Mouse (Mus musculus): ENCODE measurements around the gene Scap. TPM values are rescaled to one million over a fixed set of nuclear protein-coding genes. Genes with fewer than 3 reads are reported as not detected.
"Not testable (repeated sequence)": the region's sequence is repeated elsewhere in the genome, so short reads cannot be mapped to it uniquely, and the experiment has no call there.

Gene Scap
- polyA plus RNA-seq, 1 experiment = 23.6 TPM

GRCm38 (mm10) chr9:110373871-110374270 is 40.8 kb downstream of the Scap start:
- no peak for DNase-seq (ENCODE audit: low read depth, low spot score)
- 96% methylated on average over 13 of the region's 13 CpGs for WGBS

- 89% methylated on average over 3 of the region's 3 CpGs for WGBS
These were observed 42.6 kb downstream of the Scap start for GRCm38 (mm10) chr9:110375668-110376067.

GRCm38 (mm10) chr9:110377655-110378054 is 44.6 kb downstream of the Scap start:
- WGBS = 87% methylated on average over 15 of the region's 15 CpGs
- DNase-seq (ENCODE audit: low read depth, low spot score) = not testable (repeated sequence)

More at GRCm38 (mm10) chr9:110375668-110376067, 42.6 kb downstream of the Scap start:
- DNase-seq (ENCODE audit: low read depth, low spot score) = no peak

GRCm38 (mm10) chr9:110379361-110379760 is 46.3 kb downstream of the Scap start:
- 96% methylated on average over 8 of the region's 8 CpGs for WGBS

DNA sequence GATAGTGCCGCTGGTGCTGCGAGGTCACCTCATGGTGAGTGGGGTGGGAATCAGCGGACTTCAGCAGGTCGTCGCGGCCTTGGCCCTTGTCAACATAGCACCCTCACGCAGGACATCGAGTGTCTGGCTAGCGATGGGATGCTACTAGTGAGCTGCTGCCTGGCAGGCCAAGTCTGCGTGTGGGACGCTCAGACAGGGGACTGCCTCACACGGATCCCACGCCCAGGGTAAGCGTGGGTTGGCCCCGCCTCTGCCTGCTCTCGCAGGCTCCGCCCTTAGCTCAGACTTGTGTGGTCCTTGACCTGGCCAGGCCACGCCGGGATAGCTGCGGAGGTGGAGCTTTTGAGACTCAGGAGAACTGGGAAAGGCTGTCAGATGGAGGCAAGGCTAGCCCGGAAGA is 47.6 kb downstream of the Scap start:
- WGBS = 59% methylated on average over 21 of the region's 21 CpGs
- DNase-seq (ENCODE audit: low read depth, low spot score) = no peak

More at GRCm38 (mm10) chr9:110379361-110379760, 46.3 kb downstream of the Scap start:
- DNase-seq (ENCODE audit: low read depth, low spot score) = no peak

DNA sequence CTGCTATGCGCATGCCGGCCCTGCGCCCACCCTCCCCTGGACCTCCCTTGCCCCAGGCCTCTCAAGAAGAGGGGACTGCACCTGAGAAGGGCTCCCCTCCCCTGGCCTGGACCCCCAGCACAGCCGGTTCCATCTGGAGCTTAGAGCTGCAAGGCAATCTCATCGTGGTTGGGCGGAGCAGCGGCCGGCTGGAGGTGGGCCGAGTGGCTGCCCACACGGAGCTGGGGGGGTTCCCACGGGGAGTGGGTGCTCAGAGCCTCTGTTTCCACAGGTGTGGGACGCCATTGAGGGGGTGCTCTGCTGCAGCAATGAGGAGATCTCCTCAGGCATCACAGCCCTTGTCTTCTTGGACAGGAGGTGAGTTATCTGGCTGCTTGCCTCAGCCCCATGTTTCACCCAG is 48.2 kb downstream of the Scap start:
- no peak for DNase-seq (ENCODE audit: low read depth, low spot score)
- WGBS = 74% methylated on average over 12 of the region's 12 CpGs

GRCm38 (mm10) chr9:110384369-110384929 is 51.4 kb downstream of the Scap start:
- WGBS = 87% methylated on average over 7 of the region's 7 CpGs

DNA sequence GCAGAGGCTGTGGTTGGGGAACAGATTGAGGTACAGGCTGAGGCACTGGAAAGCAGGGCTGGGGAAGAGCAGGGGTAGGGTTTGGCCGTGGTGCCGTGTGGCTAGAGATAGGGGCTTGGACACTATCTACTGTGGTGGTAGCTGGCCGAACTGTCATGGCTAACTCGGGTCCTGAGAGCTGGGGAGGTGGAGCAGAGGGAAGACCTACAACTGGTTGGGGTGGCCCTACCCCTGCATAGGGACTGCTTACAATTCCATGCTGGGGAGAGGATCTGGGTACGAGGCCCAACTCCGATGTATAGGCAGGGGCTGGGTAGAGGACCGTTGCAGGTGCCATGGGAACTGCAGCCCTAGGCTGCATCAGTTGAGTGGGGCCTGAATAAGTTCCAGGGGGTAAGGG is 54.9 kb downstream of the Scap start:
- 95% methylated on average over 7 of the region's 7 CpGs for WGBS

More at GRCm38 (mm10) chr9:110384369-110384929, 51.4 kb downstream of the Scap start:
- DNase-seq (ENCODE audit: low read depth, low spot score) = no peak

GRCm38 (mm10) chr9:110390843-110391242 is 57.8 kb downstream of the Scap start:
- 96% methylated on average over 3 of the region's 3 CpGs for WGBS
- DNase-seq (ENCODE audit: low read depth, low spot score) = no peak

More for the DNA sequence above, 54.9 kb downstream of the Scap start:
- DNase-seq (ENCODE audit: low read depth, low spot score) = no peak

DNA sequence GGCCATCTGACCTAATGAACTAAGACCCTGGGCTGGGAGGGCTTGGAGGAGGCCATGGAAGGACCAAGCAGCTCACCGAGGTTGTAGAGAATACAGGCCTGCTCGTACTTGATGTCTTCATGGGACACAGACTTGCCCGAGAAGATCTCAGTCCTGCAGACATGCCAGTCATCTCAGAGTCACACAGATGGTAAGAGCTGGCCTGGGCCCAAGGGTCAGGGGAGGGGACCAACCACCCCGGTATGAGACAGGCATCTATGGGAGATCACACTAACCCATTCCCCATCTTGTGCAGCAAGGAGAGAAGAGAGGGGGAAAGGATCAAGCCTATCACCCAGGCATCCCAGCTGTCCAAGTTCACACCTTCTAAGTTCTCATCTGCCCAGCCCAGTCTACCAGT is 60.2 kb downstream of the Scap start:
- 83% methylated on average over 4 of the region's 4 CpGs for WGBS
- no peak for DNase-seq (ENCODE audit: low read depth, low spot score)

DNA sequence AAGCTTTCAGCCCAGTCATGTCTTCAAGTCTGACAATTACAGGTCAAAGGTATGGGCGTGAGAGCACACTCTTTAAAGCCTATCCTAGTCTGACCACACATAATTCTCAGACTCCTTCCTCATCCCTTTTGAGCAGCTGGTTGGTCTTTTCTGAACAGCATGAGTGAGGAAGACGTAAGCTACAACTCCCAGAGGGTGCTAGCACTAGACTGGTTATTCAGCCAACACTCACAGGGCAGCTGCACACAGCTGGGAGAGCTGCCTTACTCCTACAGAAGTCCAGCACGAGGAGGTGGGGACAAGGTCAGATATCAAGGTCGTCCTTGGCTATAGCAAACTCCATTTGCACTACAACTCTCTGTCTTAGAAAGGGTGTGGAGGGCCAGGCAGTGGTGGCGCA is 67.6 kb downstream of the Scap start:
- DNase-seq (ENCODE audit: low read depth, low spot score) = peak; percentile 56
- WGBS = 33% methylated on average over 5 of the region's 5 CpGs

- DNase-seq (ENCODE audit: low read depth, low spot score) = no peak
- 75% methylated on average over 2 of the region's 2 CpGs for WGBS
These were observed 69.6 kb downstream of the Scap start for GRCm38 (mm10) chr9:110402731-110403130.

DNA sequence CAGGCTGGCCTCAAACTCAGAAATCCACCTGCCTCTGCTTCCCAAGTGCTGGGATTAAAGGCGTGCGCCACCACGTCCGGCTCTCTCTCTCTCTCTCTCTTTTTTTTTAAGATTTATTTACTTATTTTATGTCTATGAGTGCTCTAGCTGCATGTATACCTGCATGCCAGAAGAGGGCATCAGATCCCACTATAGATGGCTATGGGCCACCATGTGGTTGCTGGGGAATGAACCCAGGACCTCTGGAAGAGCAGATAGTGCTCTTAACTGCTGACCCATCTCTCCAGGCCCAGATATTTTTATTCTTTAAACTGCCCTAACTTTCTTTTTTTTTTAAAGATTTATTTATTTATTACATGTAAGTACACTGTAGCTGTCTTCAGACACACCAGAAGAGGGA is 70.2 kb downstream of the Scap start:
- not testable (repeated sequence) for DNase-seq (ENCODE audit: low read depth, low spot score)
- 55% methylated on average over 4 of the region's 4 CpGs for WGBS

DNA sequence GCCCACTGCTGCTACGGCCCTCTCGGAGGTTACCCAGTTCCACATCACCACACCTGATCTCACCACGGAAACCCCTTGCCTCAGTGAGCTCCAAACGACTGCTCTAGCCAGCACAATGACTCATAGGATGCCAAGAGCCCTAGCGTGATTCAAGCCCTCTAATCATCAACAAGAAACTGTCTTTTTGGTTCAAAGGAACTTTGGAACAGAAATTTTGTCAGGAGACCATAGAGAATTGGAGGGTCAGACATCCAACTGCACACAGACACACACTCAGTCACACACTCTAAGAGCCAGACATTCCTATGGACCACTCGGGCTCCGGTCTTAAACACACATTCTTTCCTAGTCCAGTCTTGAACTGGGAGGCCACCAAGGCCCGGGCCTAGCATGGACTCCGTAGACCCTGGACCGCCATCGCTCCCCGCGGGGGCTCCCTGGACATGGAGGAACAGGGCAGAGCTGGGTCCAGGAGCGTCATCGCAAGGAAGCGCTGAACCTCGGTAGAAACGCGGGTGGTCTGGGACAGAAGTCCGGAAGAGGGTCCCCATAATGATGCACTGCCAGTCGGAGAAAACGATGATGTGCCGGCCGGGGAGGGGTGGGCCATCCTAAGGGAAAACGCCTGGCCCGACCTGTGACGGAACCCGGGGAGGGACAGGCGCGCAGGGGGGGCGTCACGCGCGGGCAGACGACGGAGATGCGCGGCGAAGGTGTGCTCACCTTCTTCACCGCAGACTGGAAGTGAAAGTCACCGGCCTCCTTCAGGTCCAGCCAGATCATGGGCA is 74.4 kb downstream of the Scap start:
- WGBS = 1% methylated on average over 41 of the region's 41 CpGs
- no peak for DNase-seq (ENCODE audit: low read depth, low spot score)

- WGBS = under 1% methylated on average over 38 of the region's 39 CpGs
- peak; percentile 81 for DNase-seq (ENCODE audit: low read depth, low spot score)
These were observed 75.1 kb downstream of the Scap start, which contains the start of gene Ptpn23 for GRCm38 (mm10) chr9:110408099-110408773. Ptpn23 (minus strand) TSS chr9:110408213.

- DNase-seq (ENCODE audit: low read depth, low spot score) = peak; percentile 66
- 22% methylated on average over 6 of the region's 6 CpGs for WGBS
These were observed 78.1 kb downstream of the Scap start for GRCm38 (mm10) chr9:110410908-110411887.

GRCm38 (mm10) chr9:110412926-110413325 is 79.8 kb downstream of the Scap start:
- DNase-seq (ENCODE audit: low read depth, low spot score) = no peak
- 59% methylated on average over 7 of the region's 7 CpGs for WGBS

DNA sequence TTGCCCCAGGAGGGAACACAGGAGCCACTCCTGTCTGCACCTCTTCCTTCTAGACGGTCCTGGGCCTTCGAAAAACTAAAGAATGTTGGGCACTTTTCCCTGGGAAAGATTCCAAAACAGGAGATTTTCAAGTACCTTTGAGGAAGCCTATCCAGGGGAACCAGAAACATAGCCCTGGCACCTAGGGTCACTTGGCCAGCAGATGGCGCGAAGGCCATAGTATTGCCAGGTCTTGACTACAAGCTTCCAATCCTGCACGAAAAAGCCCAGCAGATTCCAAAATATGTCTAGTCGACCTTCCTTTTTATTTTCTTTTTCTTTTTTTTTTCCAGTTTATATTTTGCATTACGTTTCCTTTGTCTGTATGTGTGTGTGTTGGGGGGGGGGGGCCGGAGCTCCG is 80.7 kb downstream of the Scap start:
- no peak for DNase-seq (ENCODE audit: low read depth, low spot score)
- 55% methylated on average over 9 of the region's 9 CpGs for WGBS

DNA sequence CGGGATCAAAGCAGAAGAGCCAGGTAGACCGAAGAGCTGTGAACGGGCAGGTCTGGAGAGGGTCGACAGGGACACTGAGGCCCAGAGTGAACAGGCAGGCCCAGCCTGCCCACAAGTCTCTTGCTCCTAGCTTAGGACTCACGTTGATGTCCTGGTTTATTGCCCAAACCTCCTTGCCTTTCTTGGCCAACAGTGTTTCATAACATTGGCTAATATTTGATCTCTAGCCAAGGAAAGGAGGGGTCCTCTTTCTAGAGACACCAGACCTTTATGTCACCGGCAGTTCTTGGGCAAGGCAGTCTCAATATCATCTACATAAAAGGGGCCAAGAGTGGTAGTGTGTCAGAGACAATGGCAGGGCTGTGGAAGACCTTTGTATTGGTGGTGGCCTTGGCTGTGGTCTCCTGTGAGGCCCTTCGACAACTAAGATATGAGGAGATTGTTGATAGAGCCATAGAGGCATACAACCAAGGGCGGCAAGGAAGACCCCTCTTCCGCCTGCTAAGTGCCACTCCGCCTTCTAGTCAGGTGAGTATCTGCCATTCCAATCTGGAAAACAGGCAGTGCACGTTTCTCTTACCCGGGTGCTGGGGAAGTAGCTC is 86.5 kb downstream of the Scap start, which contains the start of gene Ngp:
Gene Ngp, plus strand, starts transcription at position 237 of the 602 bp plus-strand sequence.
- DNase-seq (ENCODE audit: low read depth, low spot score) = no peak
- 79% methylated on average over 12 of the region's 12 CpGs for WGBS

All from large intestine, adult 2 months (tissue).